19 mouse cellular contexts compared by ENCODE assay signal in genomic region chr13:93162456-93162855, GRCm38 (mm10). TPM values are rescaled to one million over a fixed set of nuclear protein-coding genes. Genes with fewer than 3 reads are reported as not detected.
DNase-seq lines count a peak whose midpoint lies in the region; ATAC-seq lines count a peak whose summit lies in the region.
"Had no signal": no experiment of that assay in that cellular context is flagged by ENCODE, and none has a peak within 500 bp of the region (broad histone marks: within the 10 kb centered on the region; RNA-seq: fewer than 3 reads in every experiment).

No protein-coding gene starts in this region.

- DNase-seq in heart, adult 11 months, result peak; percentile 84
- no peak for DNase-seq in heart, adult 9 months (ENCODE audit: low spot score in 2 of 2)
- DNase-seq in kidney, postnatal 4 days, result peak; percentile 4 to 15
- DNase-seq in kidney, adult 18-20 months, result no peak
- DNase-seq in adrenal gland, postnatal 25 days, result peak; percentile 15
- DNase-seq in left cerebral cortex, adult 8-10 months (ENCODE audit: low spot score in 2 of 2), result no peak
- DNase-seq: cerebellum, adult 11-12 months; cerebellum, postnatal 10 days; gastrocnemius, adult 2 months; heart, postnatal 36 days; kidney, adult 9 months; lung, postnatal 4 days; midbrain, embryonic 14.5 days; retina, postnatal 1 day; right cerebral cortex, postnatal 25 days; spleen, adult 18-20 months had no signal

- no peak for ATAC-seq in erythroid progenitor cell, adult 5-6 weeks (replicated peaks; ENCODE audit: low FRiP score, poor library complexity, severe bottlenecking)
- ATAC-seq: forebrain, embryonic 13.5 days; inflammation-experienced regulatory T-cells, adult 6 months had no signal

RNA-seq across cellular contexts. Expression of gene Cmya5, which starts 17.9 kb away (rescaled TPM):
- 0.52 TPM in 2 replicates for total RNA-seq in adrenal gland, postnatal 25 days (2021)
- not detected in 2 replicates for total RNA-seq in erythroid progenitor cell, adult 5-6 weeks (2015; ENCODE audit: low replicate concordance)
- total RNA-seq in erythroid progenitor cell, adult 5-6 weeks (2017; ENCODE audit: low replicate concordance), result not detected in 2 replicates
- total RNA-seq in left cerebral cortex, adult 8-10 months (2022), result 1 to 10 TPM; 4.7 to 6.2 (median 5.7) TPM

RNA-seq across cellular contexts. Expression of gene Tent2, which starts 29.7 kb away (rescaled TPM):
- total RNA-seq in adrenal gland, postnatal 25 days (2021), result 36.1 and 37.1 TPM in 2 replicates
- total RNA-seq in erythroid progenitor cell, adult 5-6 weeks (2015; ENCODE audit: low replicate concordance), result 57.3 and 66.7 TPM in 2 replicates
- total RNA-seq in erythroid progenitor cell, adult 5-6 weeks (2017; ENCODE audit: low replicate concordance), result 58.4 and 83.7 TPM in 2 replicates
- 10 to 100 TPM; 26.7 to 40.7 (median 30.1) TPM for total RNA-seq in left cerebral cortex, adult 8-10 months (2022)

Comparison
In these comparisons a context has a peak if more than half of its experiments do, and no peak if none do; other contexts are left out.
1. DNase-seq: peak in heart, adult 11 months (single experiment), kidney, postnatal 4 days (2 of 2) and adrenal gland, postnatal 25 days (single experiment); none in heart, adult 9 months (0 of 2), kidney, adult 18-20 months (single experiment) and left cerebral cortex, adult 8-10 months (0 of 2).